Mouse (Mus musculus): Measurements from ENCODE around the gene Hoxc10. TPM values are rescaled to one million over a fixed set of nuclear protein-coding genes. Genes with fewer than 3 reads are reported as not detected.

The Hoxc10 gene
- polyA plus RNA-seq, 1 experiment from 2014 or later = not detected

- Histone ChIP-seq H3K4me3 (ENCODE audit: low read depth, low read length) (no peak overlapping the region), H3K27ac (replicated peaks) (no peak overlapping the region), H3K4me2 (replicated peaks; ENCODE audit: low read depth) (no peak overlapping the region)
Measured at GRCm38 (mm10) chr15:102965003-102965891, 1.3 kb upstream of the Hoxc10 start.

GRCm38 (mm10) chr15:102965892-102966775 lies 462 bp upstream of the Hoxc10 start:
- WGBS = 6% methylated on average over 29 of the region's 30 CpGs
- peak; percentile 84 for DNase-seq (ENCODE audit: low spot score)

More at GRCm38 (mm10) chr15:102965003-102965891, 1.3 kb upstream of the Hoxc10 start:
- Histone ChIP-seq H3K9me3 (ENCODE audit: control insufficient read depth, low read length) (no peaks in the 10 kb centered on the region), H3K36me3 (ENCODE audit: control insufficient read depth, insufficient read depth, low read length) (no peaks in the 10 kb centered on the region), H3K4me1 (replicated peaks; ENCODE audit: control insufficient read depth, insufficient read depth) (no peaks in the 10 kb centered on the region), H3K27me3 (ENCODE audit: control insufficient read depth, insufficient read depth, low read length) (peaks cover 48% of the 10 kb centered on the region), H3K9ac (ENCODE audit: low read length) (no peak overlapping the region)
- ATAC-seq (ENCODE audit: low FRiP score, low TSS enrichment) = no peak
- TF ChIP-seq EP300 (optimal IDR thresholded peaks at IDR 0.05) = no peak
- TF ChIP-seq CTCF (IDR thresholded peaks at IDR 0.05; ENCODE audit: low read depth) = no peak
- WGBS = 9% methylated on average over 26 of the region's 26 CpGs
- no peak for DNase-seq (ENCODE audit: low spot score)

GRCm38 (mm10) chr15:102967312-102967510 lies 615 bp downstream of the Hoxc10 start, which contains the start of gene Hoxc5:
Hoxc5 (plus strand) TSS chr15:102967443.
- Histone ChIP-seq H3K4me3 (ENCODE audit: low read depth, low read length) (peak within 1 kb of the TSS; percentile 21), H3K9me3 (ENCODE audit: control insufficient read depth, low read length) (no peaks in the 10 kb centered on the region), H3K27ac (replicated peaks) (no peak within 1 kb of the TSS), H3K4me2 (replicated peaks; ENCODE audit: low read depth) (peak within 1 kb of the TSS; percentile 37), H3K4me1 (replicated peaks; ENCODE audit: control insufficient read depth, insufficient read depth) (no peaks in the 10 kb centered on the region), H3K9ac (ENCODE audit: low read length) (no peak within 1 kb of the TSS), H3K36me3 (ENCODE audit: control insufficient read depth, insufficient read depth, low read length) (no peaks in the 10 kb centered on the region), H3K27me3 (ENCODE audit: control insufficient read depth, insufficient read depth, low read length) (peaks cover 50% of the 10 kb centered on the region)
- DNase-seq (ENCODE audit: low spot score) (no peak), ATAC-seq (ENCODE audit: low FRiP score, low TSS enrichment) (no peak)
- 8% methylated on average over 12 of the region's 12 CpGs for WGBS
- TF ChIP-seq CTCF (IDR thresholded peaks at IDR 0.05; ENCODE audit: low read depth) = no peak
- TF ChIP-seq EP300 (optimal IDR thresholded peaks at IDR 0.05) = no peak

More at GRCm38 (mm10) chr15:102965892-102966775, 462 bp upstream of the Hoxc10 start:
- ATAC-seq (ENCODE audit: low FRiP score, low TSS enrichment) = peak; percentile 72
- TF ChIP-seq CTCF (IDR thresholded peaks at IDR 0.05; ENCODE audit: low read depth) = peak; percentile 88
- TF ChIP-seq EP300 (optimal IDR thresholded peaks at IDR 0.05) = no peak
- peaks cover 48% of the 10 kb centered on the region for H3K27me3 ChIP-seq (ENCODE audit: control insufficient read depth, insufficient read depth, low read length)
- H3K9me3 ChIP-seq (ENCODE audit: control insufficient read depth, low read length) = no peaks in the 10 kb centered on the region
- no peaks in the 10 kb centered on the region for H3K36me3 ChIP-seq (ENCODE audit: control insufficient read depth, insufficient read depth, low read length)
- H3K27ac ChIP-seq (replicated peaks) = no peak overlapping the region
- H3K4me3 ChIP-seq (ENCODE audit: low read depth, low read length) = peak overlapping the region; percentile 21
- peak overlapping the region; percentile 37 for H3K4me2 ChIP-seq (replicated peaks; ENCODE audit: low read depth)
- no peaks in the 10 kb centered on the region for H3K4me1 ChIP-seq (replicated peaks; ENCODE audit: control insufficient read depth, insufficient read depth)
- H3K9ac ChIP-seq (ENCODE audit: low read length) = no peak overlapping the region

GRCm38 (mm10) chr15:102967511-102968397 lies 1.2 kb downstream of the Hoxc10 start:
- Histone ChIP-seq H3K27me3 (ENCODE audit: control insufficient read depth, insufficient read depth, low read length) (peaks cover 55% of the 10 kb centered on the region), H3K4me2 (replicated peaks; ENCODE audit: low read depth) (no peak overlapping the region), H3K27ac (replicated peaks) (no peak overlapping the region), H3K9me3 (ENCODE audit: control insufficient read depth, low read length) (no peaks in the 10 kb centered on the region), H3K4me3 (ENCODE audit: low read depth, low read length) (no peak overlapping the region), H3K36me3 (ENCODE audit: control insufficient read depth, insufficient read depth, low read length) (no peaks in the 10 kb centered on the region), H3K9ac (ENCODE audit: low read length) (no peak overlapping the region), H3K4me1 (replicated peaks; ENCODE audit: control insufficient read depth, insufficient read depth) (no peaks in the 10 kb centered on the region)
- TF ChIP-seq EP300 (optimal IDR thresholded peaks at IDR 0.05) = no peak
- no peak for TF ChIP-seq CTCF (IDR thresholded peaks at IDR 0.05; ENCODE audit: low read depth)
- ATAC-seq (ENCODE audit: low FRiP score, low TSS enrichment) = no peak
- no peak for DNase-seq (ENCODE audit: low spot score)
- 5% methylated on average over 34 of the region's 34 CpGs for WGBS

- no peak for DNase-seq (ENCODE audit: low spot score)
- H3K9ac ChIP-seq (ENCODE audit: low read length) = no peak overlapping the region
- 32% methylated on average over 1 of the region's 1 CpGs for WGBS
Measured at GRCm38 (mm10) chr15:102969296-102969695, 2.7 kb downstream of the Hoxc10 start.

More at GRCm38 (mm10) chr15:102969296-102969695, 2.7 kb downstream of the Hoxc10 start:
- Histone ChIP-seq H3K4me2 (replicated peaks; ENCODE audit: low read depth) (no peak overlapping the region), H3K27me3 (ENCODE audit: control insufficient read depth, insufficient read depth, low read length) (peaks cover 59% of the 10 kb centered on the region), H3K9me3 (ENCODE audit: control insufficient read depth, low read length) (no peaks in the 10 kb centered on the region), H3K4me1 (replicated peaks; ENCODE audit: control insufficient read depth, insufficient read depth) (no peaks in the 10 kb centered on the region), H3K4me3 (ENCODE audit: low read depth, low read length) (no peak overlapping the region), H3K27ac (replicated peaks) (no peak overlapping the region), H3K36me3 (ENCODE audit: control insufficient read depth, insufficient read depth, low read length) (no peaks in the 10 kb centered on the region)
- TF ChIP-seq EP300 (optimal IDR thresholded peaks at IDR 0.05) = no peak
- no peak for TF ChIP-seq CTCF (IDR thresholded peaks at IDR 0.05; ENCODE audit: low read depth)
- ATAC-seq (ENCODE audit: low FRiP score, low TSS enrichment) = no peak

All from stomach, postnatal 0 days (tissue).